Mouse (Mus musculus) E14TG2a.4 (cell line): Measurements from ENCODE around the gene Phldb2.

ENCODE experiments used
- CTCF ChIP-seq: conservative IDR thresholded peaks from 2 replicates; pipeline ENCODE4 v1.5.1; 2014; ENCODE audit warnings: low read length
- NANOG ChIP-seq: IDR thresholded peaks from 2 replicates; pipeline ENCODE4 v1.6.1; 2014; ENCODE audit warnings: borderline replicate concordance, low read length, mixed read lengths
- POU5F1 ChIP-seq: IDR thresholded peaks from 2 replicates; pipeline ENCODE4 v1.6.1; 2014; ENCODE audit warnings: low read length, borderline replicate concordance

- TF ChIP-seq CTCF: no peak
- no peak for TF ChIP-seq NANOG
- no peak for TF ChIP-seq POU5F1
Measured at GRCm38 (mm10) chr16:45816670-45817069, 136.7 kb downstream of the Phldb2 start.
